Mouse (Mus musculus) kidney, adult 2 months (tissue): ENCODE data around the gene Nav2. TPM values are rescaled to one million over a fixed set of nuclear protein-coding genes. Genes with fewer than 3 reads are reported as not detected.

Source experiments
- DNase-seq: peaks from one replicate; pipeline ENCODE4 v3.0.0; 2021
- H3K27ac ChIP-seq: fragments of 200-500 bp; 2 replicates; pipeline ENCODE4 v1.5.1; 2012; ENCODE audit warnings: low read depth, low read length, control low read depth, inconsistent platforms; ENCODE audit not compliant: insufficient read depth
- H3K27me3 ChIP-seq: fragments of 200-500 bp; replicated peaks from 2 replicates; pipeline ENCODE4 v1.6.1; 2012; ENCODE audit warnings: mild to moderate bottlenecking, moderate library complexity, low read length, inconsistent platforms; ENCODE audit not compliant: control insufficient read depth, insufficient read depth
- H3K36me3 ChIP-seq: fragments of 200-500 bp; 2 replicates; pipeline ENCODE4 v1.6.1; 2012; ENCODE audit warnings: mild to moderate bottlenecking, moderate library complexity, low read length, inconsistent platforms; ENCODE audit not compliant: control insufficient read depth, insufficient read depth
- H3K4me1 ChIP-seq: fragments of 200-500 bp; 2 replicates; pipeline ENCODE4 v1.6.1; 2011; ENCODE audit warnings: low read length; ENCODE audit not compliant: control insufficient read depth, insufficient read depth
- H3K4me3 ChIP-seq: fragments of 200-500 bp; 2 replicates; pipeline ENCODE4 v1.5.1; 2011; ENCODE audit warnings: mild to moderate bottlenecking, low read depth, low read length, control low read depth; ENCODE audit not compliant: insufficient read depth
- CTCF ChIP-seq: fragments of 200-500 bp; conservative IDR thresholded peaks from 2 replicates; pipeline ENCODE4 v1.5.1; 2011; ENCODE audit warnings: low read depth, mild to moderate bottlenecking, control low read depth, low read length, moderate library complexity, mixed read lengths; ENCODE audit not compliant: insufficient read depth, insufficient read length
- POLR2A ChIP-seq: fragments of 200-500 bp; IDR thresholded peaks from one replicate; pipeline ENCODE4 v1.6.1; 2011; ENCODE audit warnings: low read depth, low read length, control low read depth
- WGBS: fragments of 180-500 bp; shearing (Covaris S2); methylation state at CpG from one replicate; pipeline ENCODE4 v1.1.7; 2018; 5-methylcytosine and 5-hydroxymethylcytosine counted together
- polyA plus RNA-seq: library from polyadenylated mRNA; depleted of rRNA; stranded (reverse); fragments of >200 nt; gene quantifications from 2 replicates; pipeline ENCODE4 v1.2.3, GENCODE M21; 2012

Gene Nav2
- polyA plus RNA-seq, 1 experiment: 18.3 TPM

DNA sequence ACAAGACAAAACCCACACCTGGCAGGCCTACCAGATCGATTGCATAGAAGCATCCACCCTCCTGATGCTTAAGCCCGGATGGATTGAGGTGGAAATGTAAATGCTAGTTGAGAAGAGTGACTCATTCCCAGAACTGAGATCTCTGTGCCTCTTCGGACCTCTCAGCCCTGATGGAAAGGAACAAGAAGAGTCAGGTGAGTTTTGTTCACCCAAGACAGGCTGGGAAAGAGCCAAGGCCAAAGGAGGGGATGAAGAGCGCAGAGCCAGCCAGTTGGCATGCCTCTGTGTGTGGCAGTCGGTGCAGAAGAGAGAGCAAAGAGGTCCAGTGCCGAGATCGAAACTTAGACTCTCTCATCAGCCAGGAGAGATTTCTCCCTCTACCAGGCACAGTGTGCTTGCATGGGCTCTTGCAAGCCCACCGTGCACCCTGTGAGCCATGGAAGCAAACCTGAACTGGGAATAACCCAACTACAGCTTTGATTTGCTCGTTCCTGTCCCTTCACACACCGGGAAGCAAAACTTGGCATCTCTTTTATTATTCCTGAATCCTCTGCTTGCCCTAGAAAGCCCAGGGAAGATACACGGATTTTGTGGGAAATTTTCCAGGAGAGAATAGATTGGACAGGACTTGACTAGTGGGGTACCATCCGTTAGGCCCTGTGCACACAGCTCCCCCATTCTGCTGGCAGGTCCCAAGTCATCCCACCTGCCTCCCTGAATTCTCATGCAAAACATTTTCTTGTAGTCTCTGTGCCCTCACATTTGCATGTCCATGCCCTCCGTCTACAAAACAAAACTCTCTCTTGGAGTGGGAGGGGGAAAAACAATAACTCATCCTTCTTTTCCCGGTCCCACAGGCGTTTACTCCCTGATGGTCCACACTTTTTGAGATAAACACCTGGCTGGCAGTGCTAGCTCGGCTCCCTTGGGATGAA, 439.1 kb downstream of the Nav2 start:
- WGBS: 65% methylated on average over 16 of the region's 16 CpGs
- TF ChIP-seq POLR2A (no peak), CTCF (no peak)
- DNase-seq: no peak
- Histone ChIP-seq H3K4me1 (no peaks in the 10 kb centered on the region), H3K27ac (no peak overlapping the region), H3K27me3 (no peaks in the 10 kb centered on the region), H3K36me3 (no peaks in the 10 kb centered on the region), H3K4me3 (no peak overlapping the region)

DNA sequence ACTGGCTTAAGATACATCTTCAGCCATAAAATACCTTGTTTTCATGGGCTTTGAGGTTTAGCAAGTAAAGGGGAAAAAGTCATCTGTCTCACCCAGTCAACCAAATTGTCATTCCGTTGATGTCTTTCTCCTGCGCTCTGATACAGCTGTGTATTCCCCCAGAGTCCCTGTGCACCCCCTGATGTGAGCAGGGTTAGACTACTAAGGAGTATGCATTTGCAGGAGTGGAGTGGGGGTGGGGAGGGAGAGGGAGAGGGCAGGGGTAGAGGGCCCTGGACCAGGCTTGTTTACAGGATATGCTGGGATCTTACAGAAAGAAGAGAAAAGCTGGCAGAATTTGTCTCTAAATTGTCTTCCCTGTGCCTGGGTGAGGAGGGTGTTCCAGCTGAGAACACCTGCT, 440.1 kb downstream of the Nav2 start:
- DNase-seq: no peak
- WGBS: 70% methylated on average over 2 of the region's 2 CpGs
- Histone ChIP-seq H3K36me3 (no peaks in the 10 kb centered on the region), H3K4me1 (no peaks in the 10 kb centered on the region), H3K4me3 (no peak overlapping the region), H3K27me3 (no peaks in the 10 kb centered on the region), H3K27ac (no peak overlapping the region)
- TF ChIP-seq CTCF (no peak), POLR2A (no peak)

DNA sequence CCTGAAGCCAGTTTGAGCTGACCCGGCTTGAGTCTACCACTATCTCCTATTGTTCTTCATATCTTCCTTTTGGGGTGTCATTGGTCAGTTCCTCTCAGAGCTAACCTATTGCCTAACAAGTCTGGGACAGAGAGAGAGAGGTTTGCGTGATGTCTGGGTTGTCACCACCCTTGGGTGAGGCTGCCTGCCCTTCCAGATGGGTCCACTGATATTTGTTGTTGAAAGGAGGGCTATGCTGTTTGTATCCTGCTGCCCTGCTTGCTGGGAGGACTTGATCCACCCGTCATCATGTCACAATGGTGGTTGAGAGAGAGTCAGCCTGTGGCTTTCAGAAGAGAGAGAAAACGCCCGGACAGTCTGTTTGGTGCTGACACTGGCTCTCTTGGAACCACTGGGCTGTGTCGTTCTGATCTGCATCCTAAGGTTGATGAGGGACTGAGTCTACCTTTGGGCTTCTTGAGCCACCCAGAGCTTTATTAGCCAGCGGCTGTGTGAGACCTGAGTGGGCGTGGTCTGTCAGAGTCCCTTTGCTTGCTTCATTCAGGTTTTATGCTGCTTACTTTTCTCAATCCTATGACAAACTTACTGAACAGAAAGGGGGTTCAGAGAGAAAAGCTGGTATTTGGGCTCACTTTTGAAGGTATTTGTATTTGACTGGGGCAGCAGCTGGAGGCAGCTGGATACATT, 441.9 kb downstream of the Nav2 start:
- no peak overlapping the region for H3K4me3 ChIP-seq
- no peak for DNase-seq
- WGBS: 77% methylated on average over 8 of the region's 8 CpGs
- H3K27ac ChIP-seq: no peak overlapping the region
- no peaks in the 10 kb centered on the region for H3K4me1 ChIP-seq
- H3K27me3 ChIP-seq: no peaks in the 10 kb centered on the region
- no peaks in the 10 kb centered on the region for H3K36me3 ChIP-seq
- TF ChIP-seq POLR2A: no peak
- no peak for TF ChIP-seq CTCF

DNA sequence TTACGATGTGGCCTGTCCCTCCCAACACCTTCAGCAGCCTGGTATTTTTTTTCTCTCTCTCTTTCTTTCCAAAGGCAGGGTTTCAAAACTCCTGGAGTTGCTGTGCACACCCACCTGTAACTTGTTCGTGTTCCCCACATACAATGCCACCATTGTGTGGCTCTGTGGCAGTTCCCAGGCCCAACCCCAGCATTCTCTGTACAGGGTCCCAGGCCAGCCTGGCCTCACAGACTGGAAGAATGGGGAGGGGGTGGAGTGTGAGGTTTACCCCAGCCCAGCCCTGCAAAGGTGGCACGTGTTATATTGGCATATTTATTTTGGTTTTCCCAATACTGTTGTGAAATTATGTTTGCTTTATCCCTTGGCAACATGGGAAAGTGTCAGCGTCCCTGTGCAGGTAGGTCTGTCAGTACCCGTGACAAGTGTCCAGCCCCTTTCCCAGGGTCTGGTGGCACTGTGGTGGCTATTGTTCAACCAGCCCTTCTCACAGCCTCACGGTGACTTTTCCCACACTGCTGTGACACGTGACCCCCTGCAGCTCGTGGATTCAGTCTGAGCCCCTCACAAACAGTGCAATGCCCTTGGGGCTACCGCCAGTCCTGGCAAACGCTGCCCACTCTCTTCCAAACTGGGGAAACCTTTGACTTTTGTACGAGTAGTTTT, 443.2 kb downstream of the Nav2 start:
- no peaks in the 10 kb centered on the region for H3K36me3 ChIP-seq
- no peak for DNase-seq
- no peak overlapping the region for H3K27ac ChIP-seq
- no peaks in the 10 kb centered on the region for H3K27me3 ChIP-seq
- TF ChIP-seq CTCF (no peak), POLR2A (no peak)
- no peaks in the 10 kb centered on the region for H3K4me1 ChIP-seq
- no peak overlapping the region for H3K4me3 ChIP-seq
- WGBS: 50% methylated on average over 11 of the region's 11 CpGs

DNA sequence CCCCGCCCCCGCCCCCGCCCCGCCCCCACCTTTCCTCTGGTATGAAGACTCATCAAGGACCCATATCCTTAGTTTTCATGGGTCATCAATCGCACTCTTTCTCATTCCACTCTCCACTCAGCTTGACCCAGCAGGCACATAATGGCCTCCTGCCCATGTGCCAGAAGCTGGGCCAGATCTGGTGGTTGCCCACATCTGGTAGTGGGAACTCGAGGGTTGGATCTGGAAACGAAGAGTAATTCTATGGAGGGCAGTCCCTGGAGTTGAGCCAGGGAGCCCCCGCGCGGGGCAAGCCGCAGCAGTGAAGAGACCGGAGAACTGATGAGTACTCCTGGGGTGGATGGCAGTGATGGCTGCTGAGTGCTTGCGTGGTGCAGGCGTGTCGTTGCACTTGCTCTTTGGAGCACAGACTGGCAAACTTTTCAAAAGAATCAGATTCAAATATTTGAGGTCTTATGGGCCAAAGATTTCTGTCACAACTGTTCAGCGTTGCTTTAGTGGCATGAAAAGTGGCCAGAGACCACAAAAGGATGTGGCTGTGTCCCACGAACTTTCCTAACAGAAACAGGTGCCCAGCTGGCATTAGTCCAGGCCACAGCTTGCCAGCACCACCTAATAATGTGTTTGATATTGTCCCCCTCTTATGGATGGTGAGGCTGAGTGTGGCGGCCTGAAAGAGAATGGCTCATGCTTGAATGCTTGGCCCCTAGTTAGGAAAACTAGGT, 449.1 kb downstream of the Nav2 start:
- no peaks in the 10 kb centered on the region for H3K4me1 ChIP-seq
- no peaks in the 10 kb centered on the region for H3K36me3 ChIP-seq
- 74% methylated on average over 18 of the region's 18 CpGs for WGBS
- TF ChIP-seq POLR2A: no peak
- TF ChIP-seq CTCF: no peak
- H3K27ac ChIP-seq: no peak overlapping the region
- H3K4me3 ChIP-seq: no peak overlapping the region
- DNase-seq: no peak
- no peaks in the 10 kb centered on the region for H3K27me3 ChIP-seq

DNA sequence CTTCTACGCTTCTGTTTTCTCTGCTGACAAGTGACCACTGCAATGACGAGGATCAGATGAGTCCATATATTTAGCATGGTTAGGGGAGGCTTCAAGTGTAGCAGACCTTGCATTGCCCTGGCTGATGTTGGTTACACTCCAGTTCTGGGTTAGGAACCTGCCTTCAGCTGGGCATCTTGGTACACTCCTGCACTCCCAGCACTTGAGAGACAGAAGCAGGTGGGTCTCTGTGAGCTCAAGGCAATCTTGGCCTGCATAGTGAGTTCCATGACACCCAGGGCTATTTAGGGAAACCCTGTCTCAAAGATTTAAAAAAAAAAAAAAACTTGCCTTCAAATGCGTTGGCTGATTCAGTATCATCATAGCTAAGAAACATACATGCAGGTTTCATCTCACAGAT, 450.6 kb downstream of the Nav2 start:
- Histone ChIP-seq H3K36me3 (no peaks in the 10 kb centered on the region), H3K27me3 (no peaks in the 10 kb centered on the region), H3K4me1 (no peaks in the 10 kb centered on the region), H3K27ac (no peak overlapping the region), H3K4me3 (no peak overlapping the region)
- no peak for DNase-seq
- TF ChIP-seq CTCF: no peak
- TF ChIP-seq POLR2A: no peak
- WGBS: 95% methylated on average over 3 of the region's 3 CpGs
